Mouse (Mus musculus): ENCODE measurements at regions not wholly inside any gene's neighbourhood (a gene's known extent, or its start where the extent isn't known, plus 50 kb on each side); places are given as distances from the start of the nearest gene placed in this dataset.

DNA sequence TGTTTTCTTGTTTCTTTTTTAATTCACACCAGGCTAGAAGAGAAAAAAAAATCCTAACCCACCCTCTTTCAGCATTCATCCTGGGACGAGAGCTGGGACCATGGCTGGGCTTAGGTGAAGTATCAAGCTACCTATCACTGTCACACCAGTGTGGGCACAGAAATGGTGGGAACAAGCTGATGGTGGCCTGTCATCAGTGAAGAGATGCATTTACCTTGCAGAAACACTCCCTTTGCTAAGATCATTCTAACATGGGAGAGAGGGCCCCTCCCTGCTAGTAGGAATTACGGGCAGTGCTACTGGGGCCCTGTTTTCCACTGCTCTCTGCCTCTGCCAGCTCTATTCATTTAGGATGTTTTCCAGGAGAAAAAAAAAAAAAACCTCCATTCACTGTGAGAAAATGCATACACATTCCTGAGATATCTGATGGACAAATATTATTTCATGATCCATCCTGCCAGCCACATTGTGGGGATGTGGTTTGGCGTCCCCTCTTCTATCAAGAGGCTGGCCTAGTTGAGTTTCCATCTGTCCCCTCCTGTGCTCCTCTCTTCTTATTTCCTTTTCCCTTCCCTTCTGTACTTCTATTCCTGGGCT is 94.6 kb upstream of the Cd93 start:
- Histone ChIP-seq H3K4me1 (replicated peaks; ENCODE audit: insufficient read depth, low read length) (no peaks in the 10 kb centered on the region), H3K36me3 (ENCODE audit: insufficient read depth, low read length) (no peaks in the 10 kb centered on the region), H3K4me2 (ENCODE audit: low read length) (no peak overlapping the region), H3K27me3 (ENCODE audit: insufficient read depth, low read length) (no peaks in the 10 kb centered on the region), H3K4me3 (replicated peaks; ENCODE audit: low read depth, low read length) (no peak overlapping the region), H3K9me3 (replicated peaks; ENCODE audit: low read length) (no peaks in the 10 kb centered on the region), H3K9ac (ENCODE audit: low read depth, low read length) (no peak overlapping the region), H3K27ac (no peak overlapping the region)
- DNase-seq (ENCODE audit: low spot score) (no peak), ATAC-seq (replicated peaks; ENCODE audit: low FRiP score, low read depth) (no peak)
- 83% methylated on average over 3 of the region's 3 CpGs for WGBS
- no peak for TF ChIP-seq CTCF (IDR thresholded peaks at IDR 0.05; ENCODE audit: low read depth)

- ATAC-seq (replicated peaks; ENCODE audit: low FRiP score, low read depth): no peak
These were observed 93.9 kb upstream of the Cd93 start for GRCm38 (mm10) chr2:148537251-148537650.

GRCm38 (mm10) chr2:148536608-148537007 is 93.2 kb upstream of the Cd93 start:
- 89% methylated on average over 3 of the region's 3 CpGs for WGBS
- Histone ChIP-seq H3K27me3 (ENCODE audit: insufficient read depth, low read length) (no peaks in the 10 kb centered on the region), H3K9me3 (replicated peaks; ENCODE audit: low read length) (no peaks in the 10 kb centered on the region), H3K4me2 (ENCODE audit: low read length) (no peak overlapping the region), H3K4me1 (replicated peaks; ENCODE audit: insufficient read depth, low read length) (no peaks in the 10 kb centered on the region), H3K9ac (ENCODE audit: low read depth, low read length) (no peak overlapping the region), H3K27ac (no peak overlapping the region), H3K36me3 (ENCODE audit: insufficient read depth, low read length) (no peaks in the 10 kb centered on the region), H3K4me3 (replicated peaks; ENCODE audit: low read depth, low read length) (no peak overlapping the region)
- DNase-seq (ENCODE audit: low spot score): no peak
- ATAC-seq (replicated peaks; ENCODE audit: low FRiP score, low read depth): no peak
- TF ChIP-seq CTCF (IDR thresholded peaks at IDR 0.05; ENCODE audit: low read depth): no peak

More at GRCm38 (mm10) chr2:148537251-148537650, 93.9 kb upstream of the Cd93 start:
- no peak for DNase-seq (ENCODE audit: low spot score)
- Histone ChIP-seq H3K4me2 (ENCODE audit: low read length) (no peak overlapping the region), H3K9me3 (replicated peaks; ENCODE audit: low read length) (no peaks in the 10 kb centered on the region), H3K27me3 (ENCODE audit: insufficient read depth, low read length) (no peaks in the 10 kb centered on the region), H3K9ac (ENCODE audit: low read depth, low read length) (no peak overlapping the region), H3K4me3 (replicated peaks; ENCODE audit: low read depth, low read length) (no peak overlapping the region), H3K27ac (no peak overlapping the region), H3K36me3 (ENCODE audit: insufficient read depth, low read length) (no peaks in the 10 kb centered on the region), H3K4me1 (replicated peaks; ENCODE audit: insufficient read depth, low read length) (no peaks in the 10 kb centered on the region)
- no peak for TF ChIP-seq CTCF (IDR thresholded peaks at IDR 0.05; ENCODE audit: low read depth)
- 88% methylated on average over 5 of the region's 5 CpGs for WGBS

- Histone ChIP-seq H3K27ac (no peak overlapping the region), H3K27me3 (ENCODE audit: insufficient read depth, low read length) (no peaks in the 10 kb centered on the region), H3K4me3 (replicated peaks; ENCODE audit: low read depth, low read length) (no peak overlapping the region), H3K4me2 (ENCODE audit: low read length) (no peak overlapping the region), H3K9ac (ENCODE audit: low read depth, low read length) (no peak overlapping the region), H3K4me1 (replicated peaks; ENCODE audit: insufficient read depth, low read length) (no peaks in the 10 kb centered on the region), H3K36me3 (ENCODE audit: insufficient read depth, low read length) (no peaks in the 10 kb centered on the region), H3K9me3 (replicated peaks; ENCODE audit: low read length) (no peaks in the 10 kb centered on the region)
- no peak; the same call in 1 of the 2 replicates for ATAC-seq (replicated peaks; ENCODE audit: low FRiP score, low read depth)
- peak; percentile 77 for TF ChIP-seq CTCF (IDR thresholded peaks at IDR 0.05; ENCODE audit: low read depth)
- peak; percentile 67 for DNase-seq (ENCODE audit: low spot score)
- WGBS: 65% methylated on average over 5 of the region's 5 CpGs
These were observed 92.3 kb upstream of the Cd93 start for GRCm38 (mm10) chr2:148535562-148536180.

DNA sequence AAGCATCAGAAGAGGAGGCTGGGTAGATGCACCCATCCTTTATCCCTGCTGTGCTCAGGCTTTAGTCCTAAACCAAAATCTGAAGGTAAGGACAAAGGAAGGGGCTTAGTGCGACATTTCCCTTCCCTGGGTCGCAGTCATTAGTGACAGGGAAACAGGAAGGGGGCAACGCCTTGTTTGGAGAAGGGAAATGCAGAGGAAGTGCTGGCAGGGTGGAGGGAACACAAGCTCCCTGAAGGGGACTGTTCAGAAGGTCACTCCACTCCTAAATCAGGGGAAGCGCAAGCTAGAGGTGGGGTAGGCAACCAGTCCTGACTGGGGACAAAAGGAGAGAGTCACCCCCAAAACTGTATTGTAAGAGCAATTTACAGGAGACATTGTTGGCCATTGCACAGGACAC is 88.7 kb upstream of the Cd93 start:
- Histone ChIP-seq H3K4me3 (replicated peaks; ENCODE audit: low read depth, low read length) (no peak overlapping the region), H3K36me3 (ENCODE audit: insufficient read depth, low read length) (no peaks in the 10 kb centered on the region), H3K27me3 (ENCODE audit: insufficient read depth, low read length) (no peaks in the 10 kb centered on the region), H3K9ac (ENCODE audit: low read depth, low read length) (no peak overlapping the region), H3K27ac (no peak overlapping the region), H3K4me1 (replicated peaks; ENCODE audit: insufficient read depth, low read length) (no peaks in the 10 kb centered on the region), H3K9me3 (replicated peaks; ENCODE audit: low read length) (no peaks in the 10 kb centered on the region), H3K4me2 (ENCODE audit: low read length) (no peak overlapping the region)
- DNase-seq (ENCODE audit: low spot score) (no peak), ATAC-seq (replicated peaks; ENCODE audit: low FRiP score, low read depth) (no peak)
- TF ChIP-seq CTCF (IDR thresholded peaks at IDR 0.05; ENCODE audit: low read depth): no peak
- WGBS: 56% methylated on average over 4 of the region's 4 CpGs

GRCm38 (mm10) chr2:148530546-148530945 is 87.2 kb upstream of the Cd93 start:
- no peak overlapping the region for H3K27ac ChIP-seq
- H3K27me3 ChIP-seq (ENCODE audit: insufficient read depth, low read length): no peaks in the 10 kb centered on the region
- ATAC-seq (replicated peaks; ENCODE audit: low FRiP score, low read depth): no peak
- no peak overlapping the region for H3K4me2 ChIP-seq (ENCODE audit: low read length)
- 51% methylated on average over 4 of the region's 4 CpGs for WGBS
- no peaks in the 10 kb centered on the region for H3K9me3 ChIP-seq (replicated peaks; ENCODE audit: low read length)
- no peak for TF ChIP-seq CTCF (IDR thresholded peaks at IDR 0.05; ENCODE audit: low read depth)
- no peak for DNase-seq (ENCODE audit: low spot score)
- no peaks in the 10 kb centered on the region for H3K36me3 ChIP-seq (ENCODE audit: insufficient read depth, low read length)
- no peaks in the 10 kb centered on the region for H3K4me1 ChIP-seq (replicated peaks; ENCODE audit: insufficient read depth, low read length)
- no peak overlapping the region for H3K9ac ChIP-seq (ENCODE audit: low read depth, low read length)
- no peak overlapping the region for H3K4me3 ChIP-seq (replicated peaks; ENCODE audit: low read depth, low read length)
